Mouse (Mus musculus) right cerebral cortex, adult 2 months (tissue): Measurements from ENCODE around the gene Plxdc1.
"Not testable (repeated sequence)": the region's sequence is repeated elsewhere in the genome, so short reads cannot be mapped to it uniquely, and the experiment has no call there.

Source experiments
- DNase-seq, 2 experiments: peaks; one replicate each; pipeline ENCODE4 v3.0.0; 2021 to 2022; ENCODE audit warnings: low spot score in 2 of 2

Plxdc1 gene

GRCm38 (mm10) chr11:97955146-97955902, 30.9 kb downstream of the Plxdc1 start:
- DNase-seq: no peak

DNA sequence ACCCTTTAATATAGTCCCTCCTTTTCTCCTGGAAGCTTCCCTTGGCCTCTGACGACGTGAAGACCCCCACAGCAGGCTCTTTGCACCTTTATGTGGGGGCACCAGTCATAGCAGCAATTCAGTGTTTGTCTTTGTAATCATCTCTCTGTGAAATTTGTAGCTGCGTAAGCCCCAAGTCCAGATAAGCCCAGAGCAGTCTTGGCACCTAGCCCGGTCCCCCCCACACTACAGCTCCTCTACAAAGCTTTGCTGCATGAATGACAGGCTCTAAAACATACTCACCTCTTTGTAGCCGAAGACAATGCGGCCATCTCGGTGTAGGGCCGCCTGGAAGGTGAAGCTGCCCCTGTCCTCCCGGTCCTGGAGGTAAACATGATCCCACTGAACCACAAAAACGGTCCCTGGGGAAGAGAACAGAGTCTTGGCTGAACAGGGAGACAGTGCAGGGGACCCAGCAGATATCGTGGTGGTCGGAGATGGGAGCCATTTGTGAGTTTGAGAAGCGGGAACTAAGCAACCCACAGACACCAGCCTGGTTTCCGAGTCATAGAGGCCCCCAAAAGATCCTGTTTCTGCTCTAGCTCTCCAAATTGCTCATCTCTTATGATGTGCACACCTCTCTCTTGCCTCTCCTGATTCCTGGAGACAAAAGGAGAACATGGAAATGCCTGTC, 31.6 kb downstream of the Plxdc1 start:
- DNase-seq: no peak

- no peak for DNase-seq
Measured at GRCm38 (mm10) chr11:97953939-97954275, 32.3 kb downstream of the Plxdc1 start.

- no peak for DNase-seq
Measured at GRCm38 (mm10) chr11:97953179-97953938, 32.9 kb downstream of the Plxdc1 start.

DNA sequence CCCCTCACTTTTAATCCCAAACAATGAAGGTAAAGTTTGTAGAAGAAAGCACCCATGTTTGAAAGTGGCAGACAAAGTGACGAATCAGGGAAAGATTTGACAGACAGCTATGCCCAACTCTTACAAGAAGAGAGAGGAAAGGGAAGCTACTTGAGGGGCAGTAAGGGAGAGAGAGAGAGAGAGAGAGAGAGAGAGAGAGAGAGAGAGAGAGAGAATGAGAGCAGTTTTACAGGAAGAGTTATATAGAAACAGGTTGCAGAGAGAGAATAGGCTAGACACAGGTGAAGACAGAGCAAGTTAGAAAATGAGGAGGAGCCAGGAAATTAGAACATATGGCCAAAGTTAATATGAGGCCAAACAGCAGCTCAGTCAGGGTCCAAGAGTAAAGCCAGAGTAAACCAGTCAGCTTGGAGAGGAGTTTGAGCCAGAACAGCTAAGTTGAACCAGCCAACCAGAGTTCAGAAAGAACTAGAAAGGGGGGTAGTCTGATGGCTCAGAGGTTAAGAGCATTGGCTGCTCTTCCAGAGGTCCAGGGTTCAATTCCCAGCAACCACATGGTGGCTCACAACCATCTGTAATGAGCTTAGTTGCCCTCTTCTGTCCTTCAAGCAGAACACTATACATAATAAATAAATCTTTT, 33.8 kb downstream of the Plxdc1 start:
- no peak for DNase-seq

DNA sequence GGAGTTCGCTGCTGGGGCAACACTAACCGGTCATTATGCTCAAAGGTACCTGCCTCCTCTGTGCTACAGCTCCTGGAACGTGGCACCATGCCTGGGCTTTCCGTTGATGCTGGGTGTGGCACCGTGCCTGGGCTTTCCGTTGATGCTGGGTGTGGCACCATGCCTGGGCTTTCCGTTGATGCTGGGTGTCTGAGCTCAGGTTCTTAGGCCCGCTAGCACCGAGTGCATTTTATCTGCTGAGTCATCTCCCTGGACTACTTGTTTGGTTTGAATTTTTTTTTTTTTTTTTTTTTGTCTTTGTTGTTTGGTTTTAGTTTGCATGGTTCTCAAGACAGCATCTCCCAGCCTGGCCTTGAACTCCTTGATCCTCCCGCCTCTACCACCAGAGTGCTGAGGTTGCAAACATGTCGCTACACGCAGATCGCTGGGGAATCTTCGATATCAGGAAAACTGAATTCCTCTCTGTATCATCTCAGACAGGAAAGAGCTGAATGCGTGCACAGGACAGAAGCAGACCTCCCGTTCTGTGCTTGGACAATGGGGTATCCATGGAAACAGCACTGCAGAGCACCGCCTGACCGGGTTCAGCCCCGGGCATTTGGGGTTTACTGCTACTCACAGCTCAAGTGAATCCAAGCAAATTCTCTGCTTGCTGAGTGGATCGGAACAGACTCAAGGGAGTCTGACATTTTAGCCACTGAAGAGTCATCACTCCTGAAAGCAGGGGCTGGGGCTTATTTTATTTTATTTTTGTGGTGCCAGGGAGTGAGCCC, 36.4 kb downstream of the Plxdc1 start:
- no peak for DNase-seq

DNA sequence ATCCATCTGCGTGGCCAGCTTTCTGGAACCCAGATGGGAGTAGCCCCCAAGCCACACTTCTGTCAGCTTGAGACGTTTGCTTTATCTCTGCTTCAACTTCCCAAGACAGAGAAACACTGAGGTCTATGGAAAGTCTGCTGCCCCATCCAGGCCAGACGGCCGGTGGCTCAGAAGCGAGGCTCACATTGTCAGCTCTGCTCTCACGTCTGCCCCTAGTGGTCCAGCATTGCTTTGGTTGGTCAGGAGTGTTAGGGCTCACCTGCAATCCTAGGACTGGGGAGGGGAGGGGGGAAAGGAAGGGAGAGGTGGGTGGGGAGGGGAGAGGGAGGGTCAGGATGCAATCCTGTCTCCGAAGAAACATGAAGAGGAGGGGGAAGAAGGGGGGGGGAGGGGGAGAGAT, 38.8 kb downstream of the Plxdc1 start:
- no peak for DNase-seq

DNA sequence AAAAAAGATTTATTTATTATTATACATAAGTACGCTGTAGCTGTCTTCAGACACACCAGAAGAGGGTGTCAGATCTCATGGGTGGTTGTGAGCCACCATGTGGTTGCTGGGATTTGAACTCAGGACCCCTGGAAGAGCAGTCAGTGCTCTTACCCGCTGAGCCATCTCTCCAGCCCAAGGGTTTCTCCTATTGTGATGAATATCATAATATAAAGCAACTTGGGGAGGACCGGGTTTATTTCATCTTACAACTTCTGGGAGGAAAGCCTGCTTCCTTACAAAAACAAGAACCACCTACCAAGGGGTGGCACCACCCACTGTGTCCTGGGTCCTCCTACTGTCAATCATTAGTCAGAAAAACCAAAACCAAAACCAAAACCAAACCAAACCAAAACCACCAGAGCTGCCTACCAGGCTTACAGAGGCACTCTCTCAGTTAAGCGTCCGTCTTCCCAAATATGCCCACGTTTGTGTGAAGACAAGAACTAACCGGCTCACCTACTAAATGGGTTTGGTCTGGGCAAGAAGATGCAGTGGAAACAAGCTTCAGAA, 40.4 kb downstream of the Plxdc1 start:
- DNase-seq: not testable (repeated sequence)

DNA sequence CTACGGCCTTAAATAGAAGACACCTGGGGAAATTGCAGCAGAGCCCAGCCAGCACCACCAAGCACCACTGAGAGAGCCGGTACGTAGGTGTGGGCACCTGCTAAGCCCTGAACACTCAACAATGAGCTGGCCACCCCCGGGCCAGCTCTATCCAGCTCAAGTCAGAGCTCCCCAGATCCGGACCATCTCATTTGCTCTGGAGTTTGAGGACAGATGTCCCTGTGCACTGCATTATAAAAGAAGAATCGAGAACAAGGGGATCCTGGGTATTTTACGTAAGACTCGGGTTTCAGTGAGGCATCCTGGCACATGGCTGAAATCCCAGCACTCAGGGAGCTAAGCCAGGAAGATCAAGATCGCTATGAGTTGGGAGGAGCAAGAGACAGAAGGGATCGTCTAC, 41.2 kb downstream of the Plxdc1 start:
- peak; percentile 9 to 40 for DNase-seq

DNA sequence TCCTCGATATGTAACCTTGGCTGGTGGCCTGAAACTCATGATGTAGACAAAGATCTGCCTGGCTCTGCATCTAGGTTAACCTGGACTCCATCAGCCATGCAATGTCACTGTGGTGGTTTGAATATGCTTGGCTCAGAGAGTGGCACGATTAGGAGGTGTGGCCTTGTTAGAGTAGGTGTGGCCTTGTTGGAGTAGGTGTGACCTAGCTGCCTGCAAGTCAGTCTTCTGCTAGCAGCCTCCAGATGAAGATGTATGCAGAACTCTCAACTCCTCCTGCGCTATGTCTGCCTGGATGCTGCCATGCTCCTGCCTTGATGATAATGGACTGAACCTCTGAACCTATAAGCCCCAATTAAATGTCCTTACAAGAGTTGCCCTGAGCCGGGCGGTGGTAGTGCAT, 43.0 kb downstream of the Plxdc1 start:
- DNase-seq: no peak

GRCm38 (mm10) chr11:97942420-97943111, 43.7 kb downstream of the Plxdc1 start:
- DNase-seq: no peak

DNA sequence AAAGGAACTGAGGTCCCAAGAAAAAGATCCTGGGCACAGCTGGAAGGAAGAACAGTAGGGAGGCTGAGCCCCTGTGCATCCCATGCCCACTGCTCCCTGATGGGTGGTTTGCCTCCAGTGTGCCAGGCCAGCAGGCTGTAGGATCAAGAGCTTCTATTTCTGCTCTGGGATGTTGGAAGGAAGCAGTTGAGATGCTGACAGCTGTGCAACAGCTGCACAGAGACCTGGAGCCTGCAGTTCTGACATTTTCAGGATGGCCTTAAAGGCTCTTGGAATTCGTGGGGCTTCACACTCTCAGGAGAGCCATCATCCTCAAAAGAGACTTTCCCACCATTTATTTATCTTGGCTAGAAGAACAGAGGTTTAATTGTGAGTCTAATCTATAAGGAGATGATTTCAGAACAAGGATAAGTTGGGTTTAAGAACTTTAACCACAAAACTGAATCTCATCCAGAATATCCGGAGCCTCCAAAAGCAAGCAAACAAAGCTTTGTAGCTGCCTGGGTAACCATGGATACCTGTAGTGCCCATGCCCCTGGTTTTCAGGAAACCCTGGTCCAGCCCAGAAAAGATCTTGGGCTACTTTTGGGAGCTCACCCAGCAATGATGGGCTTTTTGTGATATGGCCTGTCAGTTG, 48.7 kb downstream of the Plxdc1 start:
- no peak for DNase-seq

- DNase-seq: peak; percentile 27 to 47
Measured at GRCm38 (mm10) chr11:97936758-97937157, 49.5 kb downstream of the Plxdc1 start.

GRCm38 (mm10) chr11:97935913-97936575, 50.2 kb downstream of the Plxdc1 start:
- DNase-seq: no peak

GRCm38 (mm10) chr11:97933553-97933952, 52.7 kb downstream of the Plxdc1 start:
- no peak for DNase-seq

DNA sequence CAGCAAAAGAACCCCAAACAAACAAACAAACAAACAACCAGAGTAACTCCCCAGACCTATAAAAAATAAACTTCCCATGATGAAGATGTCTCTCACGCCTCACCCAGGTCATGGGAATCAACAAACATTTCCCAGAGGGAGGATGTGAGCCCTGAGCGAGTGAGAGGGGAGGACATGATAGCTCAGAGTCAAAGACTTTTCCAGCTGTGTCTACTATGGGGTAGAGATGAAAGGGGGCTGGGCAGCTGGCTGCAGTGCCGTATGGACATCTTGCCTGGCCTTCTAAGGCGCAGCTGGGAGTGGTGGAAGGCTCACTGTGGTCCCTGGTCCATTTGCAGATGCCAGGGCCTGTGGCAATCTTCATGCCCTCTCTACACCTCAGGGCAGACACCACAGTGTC, 57.3 kb downstream of the Plxdc1 start:
- no peak for DNase-seq

- no peak for DNase-seq
Measured at GRCm38 (mm10) chr11:97924217-97924616, 62.0 kb downstream of the Plxdc1 start.

DNA sequence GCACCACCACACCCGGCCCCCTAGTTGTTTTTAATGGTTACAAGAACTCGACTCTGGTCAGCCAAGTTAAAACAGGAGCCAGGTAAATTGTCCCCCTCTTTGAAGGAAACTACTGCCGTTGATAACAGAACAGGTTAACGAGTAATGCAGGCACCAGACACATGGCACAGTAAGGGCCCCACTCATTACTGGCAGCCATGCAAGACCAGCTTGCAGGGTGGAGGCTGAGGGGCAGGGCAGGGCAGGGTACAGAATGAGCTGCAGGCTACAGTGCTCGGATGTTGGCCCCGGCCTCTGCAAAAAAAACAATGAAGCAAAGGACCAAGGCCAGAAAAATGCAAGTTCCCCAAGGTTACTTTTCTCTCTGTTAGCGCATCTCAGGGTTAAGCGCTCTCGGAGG, 62.6 kb downstream of the Plxdc1 start:
- DNase-seq: no peak

- no peak for DNase-seq
Measured at GRCm38 (mm10) chr11:97915974-97916503, 70.2 kb downstream of the Plxdc1 start.
